Mouse (Mus musculus): ENCODE measurements around the gene Rufy2. TPM values are rescaled to one million over a fixed set of nuclear protein-coding genes. Genes with fewer than 3 reads are reported as not detected.

Gene Rufy2
- polyA plus RNA-seq, 1 experiment = 7.0 TPM

DNA sequence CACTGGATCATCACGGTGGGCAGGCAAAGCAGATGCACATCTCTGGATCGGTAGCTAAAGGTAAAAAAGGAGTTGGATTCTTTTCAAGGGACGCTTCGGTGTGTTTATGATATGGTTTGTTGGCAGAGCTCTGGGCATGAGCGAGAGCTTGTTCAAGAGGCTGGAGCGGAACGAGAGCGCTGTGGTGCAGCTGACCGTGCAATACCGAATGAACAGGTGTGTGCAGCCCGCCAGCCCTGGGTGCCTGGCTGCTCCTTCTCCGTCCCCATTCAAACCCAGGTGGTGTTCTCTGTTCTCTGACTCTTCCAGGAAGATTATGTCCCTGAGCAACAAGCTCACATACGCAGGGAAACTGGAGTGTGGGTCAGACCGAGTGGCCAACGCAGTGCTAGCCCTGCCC lies 13.7 kb upstream of the Rufy2 start:
- WGBS = 95% methylated on average over 15 of the region's 15 CpGs
- TF ChIP-seq POLR2A (IDR thresholded peaks at IDR 0.05; ENCODE audit: borderline replicate concordance, control insufficient read depth, low read depth, low read length) (no peak), CTCF (IDR thresholded peaks at IDR 0.05; ENCODE audit: control insufficient read depth, insufficient read depth, low read length) (no peak)

DNA sequence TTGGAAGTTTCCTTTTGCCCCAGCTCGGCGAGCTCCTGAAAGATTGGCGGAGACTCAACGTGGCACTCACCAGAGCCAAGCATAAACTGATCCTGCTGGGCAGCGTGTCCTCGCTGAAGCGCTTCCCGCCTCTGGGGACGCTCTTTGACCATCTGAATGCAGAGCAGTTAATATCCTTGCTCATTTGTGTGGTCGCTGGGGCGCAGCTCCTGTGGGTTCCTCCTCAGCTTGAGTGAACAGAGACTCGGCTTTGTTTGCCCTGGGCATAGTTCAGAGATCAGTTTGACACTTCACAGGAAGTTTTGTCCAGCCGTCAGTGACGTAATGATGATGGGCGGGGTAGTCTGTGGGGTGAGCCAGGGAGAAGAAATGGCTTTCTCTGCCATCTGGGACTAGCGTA lies 8.2 kb upstream of the Rufy2 start:
- no peak overlapping the region for H3K27ac ChIP-seq (ENCODE audit: control insufficient read depth, insufficient read depth, low read depth, low read length, poor library complexity)
- H3K4me1 ChIP-seq (ENCODE audit: control insufficient read depth, insufficient read depth, low read length) = no peaks in the 10 kb centered on the region
- 72% methylated on average over 16 of the region's 16 CpGs for WGBS
- TF ChIP-seq POLR2A (IDR thresholded peaks at IDR 0.05; ENCODE audit: borderline replicate concordance, control insufficient read depth, low read depth, low read length) = no peak
- TF ChIP-seq CTCF (IDR thresholded peaks at IDR 0.05; ENCODE audit: control insufficient read depth, insufficient read depth, low read length) = peak; percentile 12; the same call in 1 of the 2 replicates
- H3K4me3 ChIP-seq (replicated peaks; ENCODE audit: control insufficient read depth, low read depth, low read length) = no peak overlapping the region

More for the DNA sequence above, 13.7 kb upstream of the Rufy2 start:
- no peak overlapping the region for H3K27ac ChIP-seq (ENCODE audit: control insufficient read depth, insufficient read depth, low read depth, low read length, poor library complexity)
- no peak overlapping the region for H3K4me3 ChIP-seq (replicated peaks; ENCODE audit: control insufficient read depth, low read depth, low read length)
- no peaks in the 10 kb centered on the region for H3K4me1 ChIP-seq (ENCODE audit: control insufficient read depth, insufficient read depth, low read length)

DNA sequence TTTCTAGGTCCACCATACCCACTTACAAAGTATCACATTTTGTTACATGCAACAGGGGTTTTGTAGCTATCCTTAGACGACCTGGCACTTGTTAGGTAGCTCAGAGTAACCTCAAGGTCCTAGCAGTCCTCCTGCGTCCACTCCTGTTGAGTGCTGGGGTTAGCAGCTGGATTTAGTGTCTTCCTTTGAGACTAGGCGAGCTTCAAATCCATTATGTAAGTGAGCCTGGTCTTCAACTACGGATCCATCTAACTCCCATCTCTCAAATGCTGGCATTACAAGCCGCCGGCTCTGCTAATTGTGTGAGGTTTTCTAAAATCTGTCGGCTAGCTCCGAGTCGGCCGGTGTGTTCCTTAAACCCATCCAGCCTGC lies 370 bp upstream of the Rufy2 start:
- Histone ChIP-seq H3K4me3 (replicated peaks; ENCODE audit: control insufficient read depth, low read depth, low read length) (peak overlapping the region; percentile 54), H3K27ac (ENCODE audit: control insufficient read depth, insufficient read depth, low read depth, low read length, poor library complexity) (no peak overlapping the region), H3K4me1 (ENCODE audit: control insufficient read depth, insufficient read depth, low read length) (no peaks in the 10 kb centered on the region; the same call in 1 of the 2 replicates)
- WGBS = 17% methylated on average over 10 of the region's 10 CpGs
- no peak for TF ChIP-seq CTCF (IDR thresholded peaks at IDR 0.05; ENCODE audit: control insufficient read depth, insufficient read depth, low read length)
- TF ChIP-seq POLR2A (IDR thresholded peaks at IDR 0.05; ENCODE audit: borderline replicate concordance, control insufficient read depth, low read depth, low read length) = no peak

DNA sequence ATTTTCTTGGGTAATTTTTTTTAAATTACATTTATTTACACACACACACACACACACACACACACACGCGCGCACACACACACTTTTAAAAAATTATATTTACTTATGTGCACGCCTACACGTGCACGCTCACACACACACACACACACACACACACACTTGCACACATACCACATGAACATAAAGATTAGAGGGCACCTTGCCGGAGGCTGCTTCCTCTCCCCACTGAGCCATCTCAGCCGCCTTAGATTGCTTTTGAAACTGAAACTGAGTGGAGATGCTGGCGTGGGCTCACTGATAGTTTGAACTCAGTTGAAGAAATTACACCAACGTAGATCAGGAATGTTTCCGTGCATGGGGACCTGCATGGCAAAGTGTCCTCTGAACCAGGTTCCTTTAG lies 4.0 kb downstream of the Rufy2 start:
- H3K4me3 ChIP-seq (replicated peaks; ENCODE audit: control insufficient read depth, low read depth, low read length) = no peak overlapping the region
- WGBS = 56% methylated on average over 11 of the region's 11 CpGs
- no peak overlapping the region for H3K27ac ChIP-seq (ENCODE audit: control insufficient read depth, insufficient read depth, low read depth, low read length, poor library complexity)
- H3K4me1 ChIP-seq (ENCODE audit: control insufficient read depth, insufficient read depth, low read length) = no peaks in the 10 kb centered on the region; the same call in 1 of the 2 replicates
- no peak for TF ChIP-seq POLR2A (IDR thresholded peaks at IDR 0.05; ENCODE audit: borderline replicate concordance, control insufficient read depth, low read depth, low read length)
- TF ChIP-seq CTCF (IDR thresholded peaks at IDR 0.05; ENCODE audit: control insufficient read depth, insufficient read depth, low read length) = no peak

DNA sequence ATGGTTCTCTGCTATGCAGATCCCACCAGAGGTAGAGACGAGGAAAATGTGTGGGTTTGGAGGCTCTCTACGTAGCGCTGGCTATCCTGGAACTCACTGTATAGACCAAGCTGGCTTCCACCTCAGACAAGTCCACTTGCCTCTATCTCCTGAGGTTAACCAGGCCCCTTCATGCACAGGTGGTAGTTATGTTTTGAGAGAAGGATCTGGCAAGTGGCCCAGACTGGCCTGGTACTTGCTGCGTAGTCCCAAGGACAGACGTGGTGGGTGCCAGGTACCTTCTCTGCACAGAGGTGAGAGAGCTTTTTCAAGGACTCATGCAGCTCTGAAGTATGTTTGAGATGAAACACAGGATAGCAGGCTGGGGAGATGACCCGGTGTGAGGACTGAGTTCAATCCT lies 4.5 kb downstream of the Rufy2 start:
- no peaks in the 10 kb centered on the region; the same call in 1 of the 2 replicates for H3K4me1 ChIP-seq (ENCODE audit: control insufficient read depth, insufficient read depth, low read length)
- H3K27ac ChIP-seq (ENCODE audit: control insufficient read depth, insufficient read depth, low read depth, low read length, poor library complexity) = no peak overlapping the region
- 71% methylated on average over 6 of the region's 6 CpGs for WGBS
- no peak for TF ChIP-seq CTCF (IDR thresholded peaks at IDR 0.05; ENCODE audit: control insufficient read depth, insufficient read depth, low read length)
- no peak for TF ChIP-seq POLR2A (IDR thresholded peaks at IDR 0.05; ENCODE audit: borderline replicate concordance, control insufficient read depth, low read depth, low read length)
- H3K4me3 ChIP-seq (replicated peaks; ENCODE audit: control insufficient read depth, low read depth, low read length) = no peak overlapping the region

DNA sequence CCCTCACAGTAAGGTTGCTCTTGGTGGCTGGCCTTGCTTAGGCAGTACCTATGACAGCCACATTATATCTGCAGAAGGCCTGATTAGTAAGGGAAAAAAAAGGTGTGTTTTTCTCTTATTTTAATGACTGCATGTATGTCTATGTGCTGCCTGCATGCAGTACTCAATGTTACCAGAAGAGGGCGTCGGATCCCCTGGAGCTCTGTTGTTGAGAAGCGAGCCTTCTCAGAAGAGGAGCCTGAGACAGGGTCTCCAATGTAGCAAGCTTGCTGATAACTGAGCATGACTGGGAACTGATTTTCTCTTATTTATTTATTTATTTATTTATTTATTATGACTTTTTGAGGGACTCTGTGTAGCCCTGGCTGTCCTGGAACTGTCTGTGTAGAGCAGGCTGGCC lies 7.3 kb downstream of the Rufy2 start:
- Histone ChIP-seq H3K27ac (ENCODE audit: control insufficient read depth, insufficient read depth, low read depth, low read length, poor library complexity) (no peak overlapping the region), H3K4me3 (replicated peaks; ENCODE audit: control insufficient read depth, low read depth, low read length) (no peak overlapping the region), H3K4me1 (ENCODE audit: control insufficient read depth, insufficient read depth, low read length) (no peaks in the 10 kb centered on the region)
- TF ChIP-seq POLR2A (IDR thresholded peaks at IDR 0.05; ENCODE audit: borderline replicate concordance, control insufficient read depth, low read depth, low read length) = no peak
- peak; percentile 47 for TF ChIP-seq CTCF (IDR thresholded peaks at IDR 0.05; ENCODE audit: control insufficient read depth, insufficient read depth, low read length)
- 30% methylated on average over 3 of the region's 3 CpGs for WGBS

DNA sequence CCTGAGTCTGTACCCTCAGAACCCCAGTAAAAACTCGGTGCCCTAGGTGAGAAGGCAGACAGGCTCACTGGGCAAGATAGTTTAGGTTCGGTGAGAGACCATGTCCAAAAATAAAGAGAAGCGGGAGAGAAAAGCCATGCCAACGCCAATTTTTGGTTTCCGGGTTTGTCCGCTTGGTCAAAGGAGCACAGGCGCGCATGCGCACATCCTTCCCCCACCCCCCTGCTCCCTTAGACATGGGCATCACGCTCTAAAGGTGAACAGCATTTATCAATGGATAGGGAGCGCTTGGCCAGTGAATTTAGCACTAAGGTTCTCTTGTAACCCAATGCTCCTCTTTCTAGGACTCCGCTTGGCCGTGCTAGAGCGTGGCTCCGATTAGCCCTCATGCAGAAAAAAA lies 10.6 kb downstream of the Rufy2 start:
- 94% methylated on average over 15 of the region's 15 CpGs for WGBS
- H3K4me3 ChIP-seq (replicated peaks; ENCODE audit: control insufficient read depth, low read depth, low read length) = no peak overlapping the region
- no peaks in the 10 kb centered on the region for H3K4me1 ChIP-seq (ENCODE audit: control insufficient read depth, insufficient read depth, low read length)
- no peak overlapping the region for H3K27ac ChIP-seq (ENCODE audit: control insufficient read depth, insufficient read depth, low read depth, low read length, poor library complexity)
- TF ChIP-seq POLR2A (IDR thresholded peaks at IDR 0.05; ENCODE audit: borderline replicate concordance, control insufficient read depth, low read depth, low read length) = no peak
- no peak for TF ChIP-seq CTCF (IDR thresholded peaks at IDR 0.05; ENCODE audit: control insufficient read depth, insufficient read depth, low read length)

DNA sequence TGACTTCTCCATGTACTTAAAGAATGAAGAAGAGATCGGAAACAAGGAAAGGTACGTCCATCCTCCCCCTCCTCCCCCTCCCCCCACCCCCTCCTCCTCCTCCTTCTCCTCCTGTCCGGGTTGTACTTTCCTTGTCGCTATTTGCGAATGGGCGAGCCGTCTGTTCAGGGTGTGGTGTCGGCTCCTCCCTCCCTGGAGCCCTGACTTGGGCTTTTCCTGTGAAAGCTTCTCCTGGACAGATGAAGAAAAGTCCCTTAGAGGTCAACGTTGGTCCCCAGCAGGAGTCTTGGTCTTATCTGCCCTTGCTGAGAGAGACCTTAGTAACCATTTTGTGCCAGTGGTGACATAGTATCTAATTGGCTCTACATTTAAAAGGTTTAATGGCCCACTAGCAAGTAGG lies 14.0 kb downstream of the Rufy2 start:
- WGBS = 88% methylated on average over 8 of the region's 9 CpGs
- Histone ChIP-seq H3K4me3 (replicated peaks; ENCODE audit: control insufficient read depth, low read depth, low read length) (no peak overlapping the region), H3K4me1 (ENCODE audit: control insufficient read depth, insufficient read depth, low read length) (no peaks in the 10 kb centered on the region), H3K27ac (ENCODE audit: control insufficient read depth, insufficient read depth, low read depth, low read length, poor library complexity) (no peak overlapping the region)
- TF ChIP-seq POLR2A (IDR thresholded peaks at IDR 0.05; ENCODE audit: borderline replicate concordance, control insufficient read depth, low read depth, low read length) (no peak), CTCF (IDR thresholded peaks at IDR 0.05; ENCODE audit: control insufficient read depth, insufficient read depth, low read length) (no peak)

DNA sequence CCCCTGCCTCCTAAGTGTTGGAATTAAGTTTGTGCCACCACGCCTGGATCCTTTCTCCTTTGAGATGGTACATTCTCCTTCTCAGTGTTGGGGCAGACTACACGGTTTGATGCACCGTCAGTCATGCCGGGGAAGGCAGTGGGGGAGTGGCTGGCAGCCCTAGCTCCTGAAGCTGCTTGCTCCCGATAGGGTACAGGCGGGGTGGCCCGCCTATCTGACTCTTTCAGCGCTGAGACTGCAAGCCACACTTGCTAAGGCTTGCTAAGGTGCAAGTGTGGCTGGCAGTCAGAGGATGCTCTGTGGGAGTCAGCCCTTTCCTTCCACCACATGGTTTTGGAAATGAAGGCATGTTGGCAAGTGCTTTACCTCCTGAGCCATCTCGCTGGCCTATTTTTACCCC lies 20.6 kb downstream of the Rufy2 start:
- no peak overlapping the region for H3K4me3 ChIP-seq (replicated peaks; ENCODE audit: control insufficient read depth, low read depth, low read length)
- H3K27ac ChIP-seq (ENCODE audit: control insufficient read depth, insufficient read depth, low read depth, low read length, poor library complexity) = no peak overlapping the region
- 62% methylated on average over 9 of the region's 9 CpGs for WGBS
- H3K4me1 ChIP-seq (ENCODE audit: control insufficient read depth, insufficient read depth, low read length) = no peaks in the 10 kb centered on the region; the same call in 1 of the 2 replicates
- TF ChIP-seq CTCF (IDR thresholded peaks at IDR 0.05; ENCODE audit: control insufficient read depth, insufficient read depth, low read length) = no peak
- no peak for TF ChIP-seq POLR2A (IDR thresholded peaks at IDR 0.05; ENCODE audit: borderline replicate concordance, control insufficient read depth, low read depth, low read length)

Measured in bone marrow, adult 2 months (tissue).